Mouse (Mus musculus) neural tube, embryonic 14.5 days (tissue): Measurements from ENCODE around the gene Nrp2. TPM values are rescaled to one million over a fixed set of nuclear protein-coding genes. Genes with fewer than 3 reads are reported as not detected.

Experiments
- ATAC-seq: fragments of 200-750 bp; cut with Nextera tagmentation; 2 replicates; pipeline ENCODE4 v1.8.0; 2017; ENCODE audit warnings: low read depth, mild to moderate bottlenecking, moderate TSS enrichment, moderate library complexity
- H3K27ac ChIP-seq: fragments of 300-500 bp; sonication (generic); 2 replicates; pipeline ENCODE4 v1.5.1; 2014; ENCODE audit warnings: low read depth, mild to moderate bottlenecking, control low read depth, low read length, moderate library complexity, mixed read lengths
- H3K27me3 ChIP-seq: fragments of 300-500 bp; sonication (generic); 2 replicates; pipeline ENCODE4 v1.6.1; 2014; ENCODE audit warnings: low read length; ENCODE audit not compliant: control insufficient read depth, insufficient read depth
- H3K36me3 ChIP-seq: fragments of 300-500 bp; sonication (generic); 2 replicates; pipeline ENCODE4 v1.6.1; 2014; ENCODE audit warnings: low read length, mixed read lengths; ENCODE audit not compliant: control insufficient read depth, insufficient read depth
- H3K4me1 ChIP-seq: fragments of 300-500 bp; sonication (generic); 2 replicates; pipeline ENCODE4 v1.6.1; 2014; ENCODE audit warnings: low read length; ENCODE audit not compliant: control insufficient read depth, insufficient read depth
- H3K4me2 ChIP-seq: fragments of 300-500 bp; sonication (generic); 2 replicates; pipeline ENCODE4 v1.6.1; 2014; ENCODE audit warnings: mild to moderate bottlenecking, low read depth, low read length, control low read depth
- H3K4me3 ChIP-seq: fragments of 300-500 bp; sonication (generic); 2 replicates; pipeline ENCODE4 v1.5.1; 2014; ENCODE audit warnings: low read depth, low read length, control low read depth, mixed read lengths
- H3K9ac ChIP-seq: fragments of 300-500 bp; sonication (generic); replicated peaks from 2 replicates; pipeline ENCODE4 v1.6.1; 2014; ENCODE audit warnings: low read depth, mild to moderate bottlenecking, control low read depth, low read length, mixed read lengths
- H3K9me3 ChIP-seq: fragments of 300-500 bp; sonication (generic); 2 replicates; pipeline ENCODE4 v1.6.1; 2016; ENCODE audit warnings: low read length; ENCODE audit not compliant: control insufficient read depth
- WGBS: fragments of 180-500 bp; shearing (Covaris S2); extraction: QIAGEN DNeasy Blood & Tissue Kit; methylation state at CpG from one replicate; pipeline ENCODE4 v1.1.7; 2014; 5-methylcytosine and 5-hydroxymethylcytosine counted together
- polyA plus RNA-seq: library from polyadenylated mRNA; unstranded; fragments of >200 nt; fragmentation: Nextera tagmentation; extraction: Ambion mirVana; gene quantifications from 2 replicates; pipeline ENCODE4 v1.2.1, GENCODE M21; 2014

Nrp2 gene
- polyA plus RNA-seq, 1 experiment from 2014 or later: 35.8 TPM

GRCm38 (mm10) chr1:62736455-62737012, 33.4 kb downstream of the Nrp2 start:
- WGBS: 51% methylated on average over 8 of the region's 8 CpGs
- H3K27me3 ChIP-seq: no peaks in the 10 kb centered on the region
- H3K27ac ChIP-seq: no peak overlapping the region

GRCm38 (mm10) chr1:62738165-62738564, 35.1 kb downstream of the Nrp2 start:
- Histone ChIP-seq H3K27me3 (no peaks in the 10 kb centered on the region), H3K36me3 (no peaks in the 10 kb centered on the region), H3K9me3 (no peaks in the 10 kb centered on the region), H3K27ac (no peak overlapping the region), H3K4me3 (no peak overlapping the region), H3K4me1 (no peaks in the 10 kb centered on the region; the same call in 1 of the 2 replicates), H3K4me2 (no peak overlapping the region), H3K9ac (no peak overlapping the region)
- WGBS: 75% methylated on average over 11 of the region's 11 CpGs
- ATAC-seq: no peak

More at GRCm38 (mm10) chr1:62736455-62737012, 33.4 kb downstream of the Nrp2 start:
- H3K9ac ChIP-seq: no peak overlapping the region
- H3K4me1 ChIP-seq: no peaks in the 10 kb centered on the region
- no peak overlapping the region for H3K4me3 ChIP-seq
- no peak overlapping the region for H3K4me2 ChIP-seq
- H3K9me3 ChIP-seq: no peaks in the 10 kb centered on the region
- H3K36me3 ChIP-seq: no peaks in the 10 kb centered on the region
- ATAC-seq: no peak

DNA sequence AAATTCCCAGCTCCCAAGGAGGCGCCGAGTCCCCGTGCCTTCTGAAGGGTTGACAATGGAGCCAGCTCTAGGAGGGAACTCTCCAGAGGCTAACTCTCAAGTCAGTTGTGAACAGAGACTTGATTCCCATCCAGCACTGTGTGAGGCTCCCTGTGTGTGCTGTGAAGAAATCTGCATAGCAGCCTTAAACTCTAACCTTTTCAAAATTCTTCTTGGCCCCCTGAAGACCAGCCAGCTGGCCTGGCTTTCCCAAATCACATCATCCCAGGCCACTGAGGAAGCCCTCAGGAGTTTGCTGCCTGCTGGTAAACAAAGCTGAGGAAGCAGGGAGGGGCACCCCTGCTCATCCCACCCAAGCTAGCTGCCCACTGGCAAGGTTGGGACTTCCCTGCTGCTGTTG, 39.0 kb downstream of the Nrp2 start:
- Histone ChIP-seq H3K9ac (no peak overlapping the region), H3K4me3 (no peak overlapping the region), H3K36me3 (peaks cover 13% of the 10 kb centered on the region; the same call in 1 of the 2 replicates), H3K4me1 (no peaks in the 10 kb centered on the region; the same call in 1 of the 2 replicates), H3K9me3 (no peaks in the 10 kb centered on the region), H3K27ac (no peak overlapping the region), H3K27me3 (no peaks in the 10 kb centered on the region), H3K4me2 (no peak overlapping the region)
- ATAC-seq: no peak
- 9% methylated on average over 3 of the region's 3 CpGs for WGBS

DNA sequence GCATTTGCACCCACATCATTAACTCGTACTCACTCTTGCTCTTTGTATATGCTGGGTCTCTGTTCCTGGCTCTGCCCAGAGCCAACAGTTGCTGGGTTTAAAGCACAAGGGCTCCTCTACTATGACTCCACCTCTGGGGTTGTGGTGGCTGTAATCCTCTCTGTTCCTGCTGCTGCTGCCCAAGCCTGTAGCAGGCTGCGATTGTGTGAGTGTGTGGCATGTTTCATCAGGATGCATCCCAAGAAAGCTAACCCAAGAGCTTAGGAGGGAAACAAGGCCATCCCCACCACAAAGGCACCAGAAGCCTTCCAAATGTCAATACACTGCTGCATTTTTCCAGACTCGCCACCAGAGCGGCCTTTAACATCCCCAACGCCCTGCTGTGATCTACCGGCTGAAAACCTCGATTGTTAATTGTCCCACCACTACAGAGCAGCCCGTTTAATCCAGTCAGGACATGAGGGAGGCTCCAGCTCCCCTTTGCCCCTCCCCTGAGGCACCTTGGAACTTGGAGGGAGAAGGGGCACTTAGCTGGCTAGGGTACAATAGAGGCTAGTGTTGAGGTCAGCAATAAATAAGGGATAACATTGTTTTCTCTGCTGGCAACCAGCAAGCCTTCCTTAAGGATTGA, 40.1 kb downstream of the Nrp2 start:
- no peaks in the 10 kb centered on the region for H3K9me3 ChIP-seq
- H3K36me3 ChIP-seq: peaks cover 13% of the 10 kb centered on the region; the same call in 1 of the 2 replicates
- H3K4me3 ChIP-seq: no peak overlapping the region
- peak overlapping the region; percentile 35; the same call in 1 of the 2 replicates for H3K27ac ChIP-seq
- H3K27me3 ChIP-seq: no peaks in the 10 kb centered on the region
- ATAC-seq: peak; percentile 69; the same call in 1 of the 2 replicates
- no peak overlapping the region for H3K4me2 ChIP-seq
- no peaks in the 10 kb centered on the region; the same call in 1 of the 2 replicates for H3K4me1 ChIP-seq
- no peak overlapping the region for H3K9ac ChIP-seq
- 9% methylated on average over 8 of the region's 8 CpGs for WGBS

GRCm38 (mm10) chr1:62745889-62746288, 42.8 kb downstream of the Nrp2 start:
- H3K4me3 ChIP-seq: no peak overlapping the region
- H3K36me3 ChIP-seq: peaks cover 17% of the 10 kb centered on the region; the same call in 1 of the 2 replicates
- 84% methylated on average over 8 of the region's 8 CpGs for WGBS
- H3K9me3 ChIP-seq: no peaks in the 10 kb centered on the region
- no peak overlapping the region for H3K4me2 ChIP-seq
- H3K9ac ChIP-seq: no peak overlapping the region
- H3K4me1 ChIP-seq: peaks cover under 1% of the 10 kb centered on the region
- ATAC-seq: no peak
- H3K27me3 ChIP-seq: no peaks in the 10 kb centered on the region
- no peak overlapping the region for H3K27ac ChIP-seq

DNA sequence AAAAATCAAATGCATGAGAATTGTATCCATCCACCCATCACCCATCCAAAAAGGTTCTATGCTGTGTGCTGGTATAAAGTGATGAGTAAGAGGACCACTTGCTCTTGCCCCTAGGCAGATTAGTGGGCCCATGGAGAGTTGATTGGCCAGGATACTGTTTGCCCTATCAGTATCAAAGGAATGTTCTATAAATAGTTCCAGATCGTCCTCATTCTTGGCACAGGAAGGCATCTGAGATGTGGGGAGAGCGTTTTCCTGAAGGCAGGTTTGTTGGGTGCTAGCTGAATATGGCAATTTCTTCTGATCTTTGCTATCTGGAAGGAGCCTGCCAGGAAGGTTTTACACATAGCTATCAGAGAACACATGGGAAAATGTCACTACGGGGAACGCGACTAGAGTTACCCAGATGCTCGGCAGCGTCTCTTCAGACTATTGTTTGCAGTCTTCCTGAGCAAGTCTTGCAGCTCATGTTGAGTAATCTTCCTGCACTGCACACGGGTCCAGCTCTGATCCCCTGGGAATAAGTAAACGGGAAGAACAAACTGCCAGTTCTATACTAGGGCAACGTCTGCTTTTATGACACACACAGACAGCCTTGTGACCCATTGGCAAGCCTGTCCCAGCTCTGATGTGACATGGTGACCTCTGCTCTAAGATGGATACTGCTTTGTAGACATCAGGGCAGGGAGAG, 44.5 kb downstream of the Nrp2 start:
- H3K27me3 ChIP-seq: no peaks in the 10 kb centered on the region
- no peak overlapping the region for H3K9ac ChIP-seq
- H3K4me2 ChIP-seq: no peak overlapping the region
- H3K36me3 ChIP-seq: peaks cover 17% of the 10 kb centered on the region; the same call in 1 of the 2 replicates
- no peak overlapping the region for H3K27ac ChIP-seq
- peaks cover 15% of the 10 kb centered on the region for H3K4me1 ChIP-seq
- no peaks in the 10 kb centered on the region for H3K9me3 ChIP-seq
- no peak overlapping the region for H3K4me3 ChIP-seq
- ATAC-seq: no peak
- 63% methylated on average over 10 of the region's 10 CpGs for WGBS

GRCm38 (mm10) chr1:62748361-62748760, 45.3 kb downstream of the Nrp2 start:
- Histone ChIP-seq H3K36me3 (peaks cover 17% of the 10 kb centered on the region; the same call in 1 of the 2 replicates), H3K9me3 (no peaks in the 10 kb centered on the region), H3K4me3 (no peak overlapping the region), H3K27me3 (no peaks in the 10 kb centered on the region), H3K4me2 (no peak overlapping the region), H3K4me1 (peaks cover 18% of the 10 kb centered on the region), H3K9ac (no peak overlapping the region), H3K27ac (no peak overlapping the region)
- 64% methylated on average over 3 of the region's 3 CpGs for WGBS
- ATAC-seq: no peak

- Histone ChIP-seq H3K4me1 (peaks cover 18% of the 10 kb centered on the region), H3K9me3 (no peaks in the 10 kb centered on the region), H3K36me3 (peaks cover 17% of the 10 kb centered on the region; the same call in 1 of the 2 replicates), H3K4me3 (no peak overlapping the region), H3K4me2 (no peak overlapping the region), H3K9ac (no peak overlapping the region), H3K27ac (no peak overlapping the region), H3K27me3 (no peaks in the 10 kb centered on the region)
- WGBS: 43% methylated on average over 14 of the region's 14 CpGs
- ATAC-seq: no peak
These were observed 46.6 kb downstream of the Nrp2 start for GRCm38 (mm10) chr1:62749716-62750115.
